Mouse (Mus musculus): Measurements from ENCODE around the gene Sgca. TPM values are rescaled to one million over a fixed set of nuclear protein-coding genes. Genes with fewer than 3 reads are reported as not detected.
"Not testable (repeated sequence)": the region's sequence is repeated elsewhere in the genome, so short reads cannot be mapped to it uniquely, and the experiment has no call there.

The Sgca gene
- 4.8 and 5.5 TPM in 2 replicates for polyA plus RNA-seq (2012; rRNA removed)

GRCm38 (mm10) chr11:94976199-94976598 is at the start of gene Sgca:
Sgca (minus strand) TSS chr11:94976327.
- no peak for DNase-seq (ENCODE audit: low read depth)

- DNase-seq (ENCODE audit: low read depth) = no peak
Observed at GRCm38 (mm10) chr11:95025227-95026012, 49.3 kb upstream of the Sgca start.

- no peak for DNase-seq (ENCODE audit: low read depth)
Observed at GRCm38 (mm10) chr11:95024439-95025184, 48.5 kb upstream of the Sgca start.

- DNase-seq (ENCODE audit: low read depth) = no peak
Observed at GRCm38 (mm10) chr11:95023481-95023880, 47.4 kb upstream of the Sgca start.

GRCm38 (mm10) chr11:95022237-95022992 is 46.3 kb upstream of the Sgca start:
- DNase-seq (ENCODE audit: low read depth) = no peak

GRCm38 (mm10) chr11:95015484-95015883 is 39.4 kb upstream of the Sgca start:
- no peak for DNase-seq (ENCODE audit: low read depth)

GRCm38 (mm10) chr11:95012487-95012886 is 36.4 kb upstream of the Sgca start:
- no peak for DNase-seq (ENCODE audit: low read depth)

- no peak for DNase-seq (ENCODE audit: low read depth)
Observed at GRCm38 (mm10) chr11:95012075-95012474, 35.9 kb upstream of the Sgca start.

GRCm38 (mm10) chr11:95011416-95011815 is 35.3 kb upstream of the Sgca start:
- no peak for DNase-seq (ENCODE audit: low read depth)

GRCm38 (mm10) chr11:95010841-95011403 is 34.8 kb upstream of the Sgca start:
- DNase-seq (ENCODE audit: low read depth) = not testable (repeated sequence)

GRCm38 (mm10) chr11:95010141-95010739 is 34.1 kb upstream of the Sgca start:
- DNase-seq (ENCODE audit: low read depth) = no peak

GRCm38 (mm10) chr11:95009629-95010014 is 33.5 kb upstream of the Sgca start, which contains the start of gene Samd14:
Samd14 (plus strand) TSS chr11:95009879.
- DNase-seq (ENCODE audit: low read depth) = no peak

GRCm38 (mm10) chr11:95008661-95009628 is 32.8 kb upstream of the Sgca start:
- no peak for DNase-seq (ENCODE audit: low read depth)

GRCm38 (mm10) chr11:95007418-95007817 is 31.3 kb upstream of the Sgca start:
- no peak for DNase-seq (ENCODE audit: low read depth)

- DNase-seq (ENCODE audit: low read depth) = no peak
Observed at GRCm38 (mm10) chr11:95006525-95007219, 30.5 kb upstream of the Sgca start.

GRCm38 (mm10) chr11:95006038-95006437 is 29.9 kb upstream of the Sgca start:
- no peak for DNase-seq (ENCODE audit: low read depth)

GRCm38 (mm10) chr11:95004937-95005198 is 28.7 kb upstream of the Sgca start:
- no peak for DNase-seq (ENCODE audit: low read depth)

GRCm38 (mm10) chr11:95004136-95004936 is 28.2 kb upstream of the Sgca start:
- no peak for DNase-seq (ENCODE audit: low read depth)

GRCm38 (mm10) chr11:95002705-95003104 is 26.6 kb upstream of the Sgca start:
- DNase-seq (ENCODE audit: low read depth) = no peak
